Mouse (Mus musculus): Measurements from ENCODE around the gene Piezo1. TPM values are rescaled to one million over a fixed set of nuclear protein-coding genes. Genes with fewer than 3 reads are reported as not detected.
A peak's percentile ranks its signal among the peaks of the same experiment; 100 is the strongest.

Gene Piezo1
- polyA plus RNA-seq, 1 experiment = 22.2 TPM

DNA sequence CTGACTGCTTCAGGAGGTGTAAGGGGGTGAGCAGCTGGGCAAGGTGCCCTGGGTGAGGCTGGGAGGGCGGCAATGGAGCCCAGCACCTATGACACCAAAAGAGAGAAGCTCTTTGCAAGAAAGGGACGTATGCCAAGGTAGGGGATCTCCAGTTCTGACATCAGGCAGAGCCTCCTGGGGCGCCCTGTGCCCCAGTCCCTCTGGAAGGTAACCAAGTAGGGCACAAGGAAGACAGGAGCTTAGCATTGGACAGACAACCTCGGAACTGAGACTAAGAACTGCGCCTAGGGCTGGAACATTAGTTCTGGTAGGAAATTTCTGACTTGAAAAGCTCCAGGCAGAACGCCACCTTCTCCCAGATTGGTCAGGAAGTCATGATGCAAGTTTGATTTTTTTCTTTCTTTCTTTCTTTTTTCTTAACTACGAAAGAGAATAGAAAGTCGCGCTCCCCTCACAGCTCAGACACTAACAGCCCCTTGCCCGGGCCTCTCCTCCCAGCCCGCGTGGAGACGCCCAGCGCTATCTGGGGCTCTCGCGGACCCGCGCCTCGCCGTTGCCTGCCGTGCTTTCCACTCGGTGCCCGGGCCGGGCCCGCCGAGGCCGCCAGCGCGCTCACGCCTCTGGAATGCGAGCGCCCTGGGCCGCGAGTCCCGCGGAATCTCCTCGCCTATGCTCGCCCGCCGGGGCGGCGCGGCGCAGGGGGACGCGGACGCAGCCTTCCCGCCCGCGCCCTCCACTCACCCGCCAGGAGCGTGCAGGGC lies 715 bp downstream of the Piezo1 start:
- no peaks in the 10 kb centered on the region for H3K27me3 ChIP-seq (ENCODE audit: control insufficient read depth)
- TF ChIP-seq TAL1 (IDR thresholded peaks at IDR 0.05; ENCODE audit: low read length) = no peak
- no peak for TF ChIP-seq GATA1 (IDR thresholded peaks at IDR 0.05; ENCODE audit: low read length)
- peak overlapping the region; percentile 92 for H3K4me3 ChIP-seq (replicated peaks)
- no peaks in the 10 kb centered on the region for H3K9me3 ChIP-seq (ENCODE audit: control insufficient read depth, low read length)
- peaks cover 50% of the 10 kb centered on the region for H3K36me3 ChIP-seq (ENCODE audit: control insufficient read depth)
- peaks cover 81% of the 10 kb centered on the region for H3K4me1 ChIP-seq (ENCODE audit: control insufficient read depth)

DNA sequence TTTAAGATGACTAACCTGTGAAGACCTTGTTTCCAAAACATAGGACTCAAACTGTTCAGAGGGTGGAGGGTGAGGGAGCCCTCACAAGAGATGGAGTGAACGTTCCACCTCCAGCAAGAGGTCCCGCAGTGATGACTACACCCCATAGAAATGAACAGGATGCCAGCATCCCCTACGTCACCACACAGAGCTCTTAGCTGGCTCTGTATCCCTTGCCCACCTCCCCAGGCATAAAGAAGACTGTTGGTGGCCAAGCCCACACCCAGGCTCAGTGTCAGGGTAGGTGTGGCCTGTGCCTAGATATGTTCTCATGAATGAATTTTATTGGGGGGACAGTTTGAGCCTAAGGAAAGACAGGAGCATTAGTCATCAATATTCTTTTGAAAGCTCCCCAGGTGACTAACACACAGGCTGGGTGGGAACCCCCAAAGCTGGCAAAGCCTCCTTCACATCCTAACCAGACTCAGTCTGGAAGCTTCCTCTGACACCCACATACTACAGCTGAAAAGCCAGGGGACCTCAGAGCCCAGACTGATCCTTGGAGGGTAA lies 2.2 kb downstream of the Piezo1 start:
- TF ChIP-seq TAL1 (IDR thresholded peaks at IDR 0.05; ENCODE audit: low read length) (no peak), GATA1 (IDR thresholded peaks at IDR 0.05; ENCODE audit: low read length) (no peak)
- Histone ChIP-seq H3K36me3 (ENCODE audit: control insufficient read depth) (peaks cover 64% of the 10 kb centered on the region), H3K9me3 (ENCODE audit: control insufficient read depth, low read length) (no peaks in the 10 kb centered on the region), H3K27me3 (ENCODE audit: control insufficient read depth) (no peaks in the 10 kb centered on the region), H3K4me1 (ENCODE audit: control insufficient read depth) (peaks cover 87% of the 10 kb centered on the region), H3K4me3 (replicated peaks) (peak overlapping the region; percentile 92)

DNA sequence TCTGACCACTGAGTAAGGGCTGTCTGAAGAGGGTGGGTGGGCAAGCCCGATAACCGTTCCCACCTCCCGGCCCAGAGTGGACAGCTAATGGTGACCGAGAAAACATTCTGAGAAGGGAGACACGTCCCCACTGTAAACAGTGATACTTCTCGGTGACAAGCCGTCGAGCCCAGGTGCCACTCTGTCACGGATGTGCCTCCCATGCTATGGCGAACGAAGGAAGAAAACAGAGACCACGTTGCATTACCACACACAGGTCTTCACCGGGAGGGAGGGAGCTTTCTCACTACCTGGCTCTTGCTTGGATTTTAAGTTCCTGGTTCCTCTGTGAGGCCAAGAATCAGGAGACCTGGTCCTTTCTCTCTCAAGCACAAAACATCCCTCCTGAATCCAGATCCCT lies 2.8 kb downstream of the Piezo1 start:
- Histone ChIP-seq H3K4me1 (ENCODE audit: control insufficient read depth) (peaks cover 88% of the 10 kb centered on the region), H3K27me3 (ENCODE audit: control insufficient read depth) (no peaks in the 10 kb centered on the region), H3K36me3 (ENCODE audit: control insufficient read depth) (peaks cover 70% of the 10 kb centered on the region), H3K9me3 (ENCODE audit: control insufficient read depth, low read length) (no peaks in the 10 kb centered on the region), H3K4me3 (replicated peaks) (peak overlapping the region; percentile 92)
- TF ChIP-seq TAL1 (IDR thresholded peaks at IDR 0.05; ENCODE audit: low read length) (no peak), GATA1 (IDR thresholded peaks at IDR 0.05; ENCODE audit: low read length) (no peak)

DNA sequence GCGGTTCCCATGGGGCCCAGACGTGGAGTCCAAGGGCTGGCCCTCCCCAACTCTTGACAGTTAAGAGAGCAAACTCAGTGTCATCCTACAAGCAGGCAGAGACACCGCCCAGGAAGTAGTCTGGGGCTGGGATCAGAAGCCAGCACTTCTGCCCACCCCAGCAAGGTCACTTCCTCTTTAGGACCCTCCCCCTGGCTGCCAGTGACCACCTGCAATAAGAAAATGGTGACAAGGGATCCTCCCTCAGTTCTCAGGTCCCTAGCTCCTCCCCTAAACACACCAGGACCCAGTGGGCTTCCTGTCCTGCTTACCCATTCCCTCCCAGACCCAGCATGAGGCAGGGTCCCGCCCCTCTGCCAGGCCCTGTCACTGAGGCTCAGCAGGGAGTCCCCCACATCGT lies 3.3 kb downstream of the Piezo1 start:
- Histone ChIP-seq H3K4me1 (ENCODE audit: control insufficient read depth) (peaks cover 90% of the 10 kb centered on the region), H3K9me3 (ENCODE audit: control insufficient read depth, low read length) (no peaks in the 10 kb centered on the region), H3K4me3 (replicated peaks) (peak overlapping the region; percentile 92), H3K36me3 (ENCODE audit: control insufficient read depth) (peaks cover 76% of the 10 kb centered on the region), H3K27me3 (ENCODE audit: control insufficient read depth) (no peaks in the 10 kb centered on the region)
- TF ChIP-seq TAL1 (IDR thresholded peaks at IDR 0.05; ENCODE audit: low read length) (no peak), GATA1 (IDR thresholded peaks at IDR 0.05; ENCODE audit: low read length) (no peak)

DNA sequence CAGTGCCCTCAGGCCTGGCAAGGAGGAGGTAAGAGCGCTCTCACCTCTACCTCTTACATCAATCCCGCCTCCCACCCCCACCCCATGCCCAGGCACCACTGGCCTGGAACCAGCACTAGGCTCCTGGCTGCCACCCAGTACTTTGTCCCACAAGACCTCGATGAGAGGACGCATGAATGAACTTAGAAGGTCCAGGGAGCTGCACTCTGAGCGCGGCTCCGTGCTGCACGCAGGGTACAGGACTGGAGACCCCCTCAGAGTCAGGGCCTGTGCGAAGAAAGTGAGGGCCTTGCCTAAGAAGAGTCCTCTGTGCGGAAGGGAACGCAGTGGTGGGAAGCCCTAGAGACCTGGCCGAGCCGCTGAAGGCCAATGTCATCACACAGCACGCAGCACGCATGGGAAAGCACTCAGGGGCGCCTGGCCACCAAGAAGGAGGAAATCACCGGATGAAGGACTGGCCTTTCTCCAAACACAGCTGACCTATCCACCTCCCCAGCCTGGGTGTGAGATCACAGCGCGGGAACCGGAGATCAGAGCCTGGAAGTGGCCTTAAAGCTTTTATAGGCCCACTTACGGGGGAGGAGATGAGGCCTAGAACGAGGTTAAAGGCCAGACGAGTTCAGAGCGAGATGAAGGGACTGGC lies 4.2 kb downstream of the Piezo1 start:
- peak overlapping the region; percentile 92 for H3K4me3 ChIP-seq (replicated peaks)
- TF ChIP-seq TAL1 (IDR thresholded peaks at IDR 0.05; ENCODE audit: low read length) = no peak
- TF ChIP-seq GATA1 (IDR thresholded peaks at IDR 0.05; ENCODE audit: low read length) = no peak
- peaks cover 84% of the 10 kb centered on the region for H3K36me3 ChIP-seq (ENCODE audit: control insufficient read depth)
- H3K9me3 ChIP-seq (ENCODE audit: control insufficient read depth, low read length) = no peaks in the 10 kb centered on the region
- peaks cover 95% of the 10 kb centered on the region for H3K4me1 ChIP-seq (ENCODE audit: control insufficient read depth)
- H3K27me3 ChIP-seq (ENCODE audit: control insufficient read depth) = no peaks in the 10 kb centered on the region

DNA sequence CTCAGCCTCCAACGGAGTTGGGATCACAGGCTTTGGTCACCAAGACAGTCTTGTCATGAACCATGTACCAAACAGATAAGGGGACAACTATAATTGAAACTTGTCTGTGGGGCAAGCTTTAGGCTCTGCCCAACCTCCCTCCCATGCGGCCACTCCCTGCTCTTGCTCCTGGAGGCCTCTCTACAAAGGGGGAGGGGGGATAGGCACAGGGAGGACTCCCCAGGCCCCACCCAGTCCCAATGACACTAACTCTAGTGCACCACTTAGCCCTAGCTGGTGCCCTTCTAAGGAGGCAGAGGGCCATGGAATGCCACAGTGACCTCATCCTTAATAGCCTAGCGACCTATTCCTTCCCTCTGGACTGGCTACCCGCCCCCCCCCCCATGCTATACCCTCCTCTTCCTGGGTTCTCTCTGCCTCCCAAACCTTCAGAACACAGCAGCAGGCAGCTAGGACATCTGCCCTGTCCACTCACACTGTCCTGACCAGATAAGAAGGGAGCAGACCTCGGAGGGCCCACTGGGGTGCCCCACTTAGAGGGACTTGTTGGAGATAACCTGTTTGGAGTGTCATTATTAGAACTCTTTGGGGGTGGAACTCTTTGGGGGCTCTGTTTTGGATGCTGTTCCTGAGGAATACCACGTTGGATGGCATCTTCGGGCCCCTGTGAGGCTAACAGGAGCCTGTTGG lies 4.9 kb downstream of the Piezo1 start:
- H3K27me3 ChIP-seq (ENCODE audit: control insufficient read depth) = no peaks in the 10 kb centered on the region
- peaks cover 90% of the 10 kb centered on the region for H3K36me3 ChIP-seq (ENCODE audit: control insufficient read depth)
- TF ChIP-seq GATA1 (IDR thresholded peaks at IDR 0.05; ENCODE audit: low read length) = no peak
- TF ChIP-seq TAL1 (IDR thresholded peaks at IDR 0.05; ENCODE audit: low read length) = peak; percentile 8; the same call in 1 of the 3 replicates
- H3K4me1 ChIP-seq (ENCODE audit: control insufficient read depth) = peaks cover 95% of the 10 kb centered on the region
- H3K9me3 ChIP-seq (ENCODE audit: control insufficient read depth, low read length) = no peaks in the 10 kb centered on the region
- peak overlapping the region; percentile 92 for H3K4me3 ChIP-seq (replicated peaks)

DNA sequence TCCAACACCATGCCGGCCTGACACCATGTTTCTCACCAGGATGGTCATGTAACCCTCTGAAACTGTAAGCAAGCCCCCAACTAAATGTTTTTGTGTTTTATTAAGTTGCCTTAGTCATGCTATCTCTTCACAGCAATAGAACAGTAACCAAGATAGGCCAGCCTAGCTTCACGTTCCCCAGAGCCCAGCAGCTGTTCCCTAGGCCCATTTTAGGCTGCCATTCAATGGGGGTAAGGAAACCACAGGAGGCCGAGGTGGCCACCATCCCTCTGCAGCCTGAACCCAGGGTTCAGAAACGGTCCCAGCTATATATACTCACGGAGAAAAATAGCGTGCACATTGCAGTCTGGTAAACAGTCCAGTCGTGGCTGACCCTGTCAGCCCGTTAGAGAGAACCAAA lies 7.0 kb downstream of the Piezo1 start:
- TF ChIP-seq GATA1 (IDR thresholded peaks at IDR 0.05; ENCODE audit: low read length) (no peak), TAL1 (IDR thresholded peaks at IDR 0.05; ENCODE audit: low read length) (no peak)

DNA sequence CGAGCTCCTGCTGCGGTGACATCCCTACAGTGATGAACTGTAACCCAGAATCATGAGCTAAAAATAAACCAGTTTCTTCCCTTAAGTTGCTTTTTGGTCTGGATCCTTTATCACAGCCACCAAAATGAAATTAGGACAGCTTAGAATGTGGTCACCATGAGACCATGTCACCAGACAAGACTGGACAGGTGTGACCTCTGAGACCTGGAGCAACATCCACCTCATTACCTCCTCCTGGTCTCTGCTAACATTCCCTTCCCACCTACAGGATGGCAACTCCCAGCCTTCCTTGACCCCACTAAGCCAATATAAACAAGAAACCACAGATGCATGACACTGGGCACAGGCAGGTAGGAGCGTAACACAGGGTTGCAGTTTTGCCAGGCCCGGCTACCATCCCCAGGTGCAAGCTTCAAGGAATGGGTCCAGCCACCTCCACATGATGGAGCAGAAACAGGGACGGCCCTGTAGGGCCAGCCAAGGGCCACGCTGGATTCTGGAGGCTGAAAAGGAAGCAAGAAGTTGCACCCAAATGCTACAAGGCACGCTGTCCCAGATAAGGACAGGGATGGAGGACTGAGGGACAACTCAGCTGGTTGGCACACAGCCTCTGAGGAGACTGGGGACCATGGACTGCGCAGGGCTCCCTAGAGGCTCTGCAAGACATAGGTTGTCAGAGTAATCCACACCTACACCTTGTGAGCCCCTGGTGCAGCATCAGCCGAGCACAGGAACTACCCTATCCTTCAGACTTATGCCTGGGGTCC lies 12.6 kb downstream of the Piezo1 start:
- no peaks in the 10 kb centered on the region for H3K9me3 ChIP-seq (ENCODE audit: control insufficient read depth, low read length)
- H3K27me3 ChIP-seq (ENCODE audit: control insufficient read depth) = no peaks in the 10 kb centered on the region
- peaks cover 96% of the 10 kb centered on the region for H3K36me3 ChIP-seq (ENCODE audit: control insufficient read depth)
- peaks cover 93% of the 10 kb centered on the region for H3K4me1 ChIP-seq (ENCODE audit: control insufficient read depth)
- peak; percentile 34; the same call in 1 of the 2 replicates for TF ChIP-seq GATA1 (IDR thresholded peaks at IDR 0.05; ENCODE audit: low read length)
- 0 out of 3 replicates have a peak, but pooled peaks have one; percentile 27 for TF ChIP-seq TAL1 (IDR thresholded peaks at IDR 0.05; ENCODE audit: low read length)
- peak overlapping the region; percentile 59 for H3K4me3 ChIP-seq (replicated peaks)

More for the DNA sequence above, 7.0 kb downstream of the Piezo1 start:
- Histone ChIP-seq H3K27me3 (ENCODE audit: control insufficient read depth) (no peaks in the 10 kb centered on the region), H3K36me3 (ENCODE audit: control insufficient read depth) (peaks cover 97% of the 10 kb centered on the region), H3K9me3 (ENCODE audit: control insufficient read depth, low read length) (no peaks in the 10 kb centered on the region), H3K4me1 (ENCODE audit: control insufficient read depth) (peaks cover 99% of the 10 kb centered on the region), H3K4me3 (replicated peaks) (no peak overlapping the region)

Data from erythroblast, embryonic 14.5 days (primary cell).